Mouse (Mus musculus): ENCODE results near the gene Gfy.

The Gfy gene

DNA sequence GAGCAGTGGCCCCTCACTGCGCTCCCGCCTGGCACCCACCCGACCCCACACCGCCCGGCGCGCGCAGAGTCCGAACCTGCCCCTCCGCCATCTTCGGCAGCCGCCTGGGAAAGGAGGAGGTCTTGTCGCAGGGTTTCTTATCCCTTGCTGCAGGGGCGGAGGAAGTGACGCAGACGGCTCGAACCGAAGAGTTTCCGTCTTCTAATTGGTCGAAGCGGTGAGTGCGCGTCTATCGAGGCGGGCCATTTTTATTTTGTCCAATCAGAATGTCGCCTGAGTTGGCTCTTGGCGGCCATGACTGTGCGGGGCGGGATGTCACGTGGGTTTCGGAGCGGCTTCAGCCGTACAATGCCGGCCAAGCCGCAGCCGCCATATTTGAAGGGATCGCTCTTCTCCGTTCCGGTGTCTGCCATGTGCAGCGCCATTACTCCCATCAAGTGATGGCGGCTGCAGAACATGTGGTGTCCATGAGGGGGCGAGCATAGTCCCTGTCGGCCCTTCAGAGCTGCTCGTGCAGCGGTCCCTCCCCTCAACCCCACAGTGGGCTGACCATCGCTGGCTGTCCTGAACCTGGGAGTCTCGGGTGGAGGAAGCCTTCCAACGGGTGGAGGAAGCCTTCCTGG lies 50.6 kb downstream of the Gfy start, which contains the start of gene Rpl13a:
Gene Rpl13a (minus strand): TSS at position 138 of the 623 bp plus-strand sequence.
- peak; percentile 99 for DNase-seq (ENCODE audit: low read depth, low spot score)

DNA sequence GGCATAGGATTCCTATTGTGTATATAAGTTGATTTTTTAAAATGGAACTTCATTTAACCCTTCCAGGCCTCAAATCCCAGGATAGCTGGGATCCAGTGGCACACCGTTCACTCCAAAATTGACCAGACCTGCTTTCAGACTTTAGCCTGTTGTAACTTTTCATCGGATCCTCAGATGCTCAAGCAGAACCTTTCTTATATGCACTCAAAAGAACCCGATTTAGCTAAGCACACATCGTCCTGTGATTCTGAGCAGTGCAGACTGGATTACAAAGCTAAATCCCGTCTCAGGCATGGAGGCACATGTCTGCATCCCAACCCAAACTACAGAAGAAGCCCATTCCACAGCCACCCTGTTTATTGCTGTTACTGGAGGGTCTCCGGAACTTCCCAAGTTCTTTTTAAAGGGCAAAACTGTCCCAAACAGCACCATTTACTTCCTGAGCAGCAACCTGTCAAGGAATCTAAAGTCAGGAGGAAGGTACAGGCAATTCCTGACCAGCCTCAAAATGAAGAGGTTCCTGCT lies 51.6 kb downstream of the Gfy start:
- no peak for DNase-seq (ENCODE audit: low read depth, low spot score)

- no peak for DNase-seq (ENCODE audit: low read depth, low spot score)
Measured at GRCm38 (mm10) chr7:45126844-45127699, 52.3 kb downstream of the Gfy start.

Measured in brain, embryonic 18.5 days (tissue).